Mouse (Mus musculus): Measurements from ENCODE around the gene Dip2c.

DNA sequence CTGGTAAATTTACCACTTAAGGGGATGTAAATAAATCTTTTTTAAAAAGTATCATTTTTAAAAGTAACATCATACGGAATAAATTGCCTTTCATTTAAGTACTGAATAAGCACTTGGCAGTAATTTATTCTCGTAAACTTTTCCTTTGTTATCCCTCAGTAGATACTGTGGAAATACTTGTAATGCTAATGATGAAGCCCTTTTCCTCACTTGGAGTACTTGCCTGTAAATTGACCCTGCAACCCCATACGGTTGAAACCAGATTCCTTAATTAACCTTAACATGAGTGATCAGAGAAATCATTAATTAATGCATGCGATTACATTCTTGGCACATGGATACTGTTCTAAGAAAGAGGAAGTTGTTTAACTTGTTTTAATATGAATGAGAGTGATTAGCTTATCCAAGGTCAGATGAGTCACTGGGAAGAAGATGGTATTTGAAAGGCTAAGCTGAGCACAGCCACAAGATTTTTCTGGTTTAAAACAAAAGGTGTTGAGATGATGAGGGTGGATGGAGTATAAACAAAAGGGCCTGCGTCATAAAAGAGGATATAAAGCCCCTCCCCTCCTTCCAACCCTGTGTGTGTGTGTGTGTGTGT lies 114.0 kb downstream of the Dip2c start:
- TF ChIP-seq GATA1 (IDR thresholded peaks at IDR 0.05; ENCODE audit: borderline replicate concordance, low read length) (no peak), CTCF (IDR thresholded peaks at IDR 0.05; ENCODE audit: low read depth, low read length) (no peak), POLR2AphosphoS5 (IDR thresholded peaks at IDR 0.05; ENCODE audit: insufficient replicate concordance, low read depth, low read length) (no peak)
